In genomic region chr4:14261014-14261737, GRCm38 (mm10) we compare ENCODE assay signal across 9 mouse cellular contexts.
DNase-seq lines count a peak whose midpoint lies in the region; ATAC-seq lines count a peak whose summit lies in the region.
"Had no signal": no experiment of that assay in that cellular context is flagged by ENCODE, and none has a peak within 500 bp of the region (broad histone marks: within the 10 kb centered on the region; RNA-seq: fewer than 3 reads in every experiment).

No protein-coding gene starts in this region.

- no peaks in the 10 kb centered on the region for H3K9me3 ChIP-seq in hindbrain, embryonic 16.5 days (ENCODE audit: control insufficient read depth, low read length)
- H3K9me3 ChIP-seq in neural tube, embryonic 14.5 days (ENCODE audit: control insufficient read depth, low read length) = no peaks in the 10 kb centered on the region
- no peaks in the 10 kb centered on the region for H3K9me3 ChIP-seq in kidney, embryonic 15.5 days (replicated peaks)

- no peaks in the 10 kb centered on the region for H3K36me3 ChIP-seq in hindbrain, embryonic 16.5 days (ENCODE audit: control insufficient read depth, insufficient read depth, low read length)
- no peaks in the 10 kb centered on the region for H3K36me3 ChIP-seq in neural tube, embryonic 14.5 days (ENCODE audit: control insufficient read depth, insufficient read depth, low read length)
- no peaks in the 10 kb centered on the region for H3K36me3 ChIP-seq in kidney, embryonic 15.5 days

- H3K4me3 ChIP-seq in hindbrain, embryonic 16.5 days (ENCODE audit: low read length) = no peak overlapping the region
- no peak overlapping the region for H3K4me3 ChIP-seq in neural tube, embryonic 14.5 days (ENCODE audit: low read depth, low read length)
- no peak overlapping the region for H3K4me3 ChIP-seq in kidney, embryonic 15.5 days (replicated peaks)

- peak; percentile 9 to 16 for DNase-seq in cerebellum, postnatal 14 days
- no peak for DNase-seq in cerebellum, adult 11-12 months
- DNase-seq in right cerebral cortex, adult 2 months (ENCODE audit: low spot score in 2 of 2) = peak; percentile 5 to 21
- DNase-seq in right cerebral cortex, postnatal 14 days = no peak
- DNase-seq in heart, adult 11 months = no peak

- H3K4me2 ChIP-seq in hindbrain, embryonic 16.5 days (ENCODE audit: low read length) = peak overlapping the region; percentile 7; the same call in 1 of the 2 replicates
- H3K4me2 ChIP-seq in neural tube, embryonic 14.5 days (ENCODE audit: low read depth, low read length) = no peak overlapping the region
- H3K4me2 ChIP-seq in kidney, embryonic 15.5 days = no peak overlapping the region

- no peaks in the 10 kb centered on the region for H3K27me3 ChIP-seq in hindbrain, embryonic 16.5 days (replicated peaks; ENCODE audit: control insufficient read depth, insufficient read depth, low read length)
- H3K27me3 ChIP-seq in neural tube, embryonic 14.5 days (ENCODE audit: control insufficient read depth, insufficient read depth, low read length) = no peaks in the 10 kb centered on the region
- H3K27me3 ChIP-seq in kidney, embryonic 15.5 days = no peaks in the 10 kb centered on the region
- H3K27me3 ChIP-seq: Patski had no signal

- H3K27ac ChIP-seq in hindbrain, embryonic 16.5 days (ENCODE audit: low read depth, low read length) = no peak overlapping the region
- peak overlapping the region; percentile 58 for H3K27ac ChIP-seq in neural tube, embryonic 14.5 days (ENCODE audit: low read depth, low read length)
- no peak overlapping the region for H3K27ac ChIP-seq in kidney, embryonic 15.5 days

- WGBS in hindbrain, embryonic 16.5 days = 50% methylated on average over 11 of the region's 11 CpGs
- WGBS in neural tube, embryonic 14.5 days = 53% methylated on average over 11 of the region's 11 CpGs
- WGBS in kidney, embryonic 15.5 days = 44% methylated on average over 11 of the region's 11 CpGs

- ATAC-seq in hindbrain, embryonic 16.5 days = peak; percentile 69
- peak; percentile 69 for ATAC-seq in neural tube, embryonic 14.5 days (ENCODE audit: low read depth)
- no peak for ATAC-seq in kidney, embryonic 15.5 days (replicated peaks; ENCODE audit: low FRiP score)
- ATAC-seq: Patski had no signal

- no peak overlapping the region for H3K9ac ChIP-seq in hindbrain, embryonic 16.5 days (ENCODE audit: low read depth, low read length)
- H3K9ac ChIP-seq in neural tube, embryonic 14.5 days (replicated peaks; ENCODE audit: low read depth, low read length) = no peak overlapping the region
- H3K9ac ChIP-seq in kidney, embryonic 15.5 days = no peak overlapping the region

- H3K4me1 ChIP-seq in hindbrain, embryonic 16.5 days (ENCODE audit: control insufficient read depth, insufficient read depth, low read depth, low read length) = peaks cover 6% of the 10 kb centered on the region
- H3K4me1 ChIP-seq in neural tube, embryonic 14.5 days (ENCODE audit: control insufficient read depth, insufficient read depth, low read length) = 0 out of 2 replicates have a peak, but pooled peaks cover 4% of the 10 kb centered on the region
- no peaks in the 10 kb centered on the region for H3K4me1 ChIP-seq in kidney, embryonic 15.5 days

Comparison
In these comparisons a context has a peak if more than half of its experiments do, and no peak if none do; other contexts are left out.
1. DNase-seq: peak in cerebellum, postnatal 14 days (2 of 2) and right cerebral cortex, adult 2 months (2 of 2); none in cerebellum, adult 11-12 months (single experiment), right cerebral cortex, postnatal 14 days (single experiment) and heart, adult 11 months (single experiment).